Mouse (Mus musculus): ENCODE measurements around the gene Uba1. TPM values are rescaled to one million over a fixed set of nuclear protein-coding genes. Genes with fewer than 3 reads are reported as not detected.

Uba1 gene
- 216 to 250 TPM (median 248 TPM) in 4 replicates for total RNA-seq (2023; ENCODE audit: inconsistent age)

GRCm38 (mm10) chrX:20658026-20658652 lies at the start of gene Uba1:
Gene Uba1, plus strand, starts transcription at chrX:20658326.

GRCm38 (mm10) chrX:20617176-20617902 lies 40.8 kb upstream of the Uba1 start, which contains the start of the genes Rbm10 and Ndufb11:
Gene Rbm10, plus strand, starts transcription at chrX:20617503.
Gene Ndufb11, minus strand, starts transcription at chrX:20617619.

GRCm38 (mm10) chrX:20687519-20688067 lies 29.5 kb downstream of the Uba1 start, which contains the start of gene Cdk16:
Gene Cdk16, plus strand, starts transcription at chrX:20687954.

GRCm38 (mm10) chrX:20703741-20704290 lies 45.7 kb downstream of the Uba1 start, which contains the start of gene Usp11:
Gene Usp11, plus strand, starts transcription at chrX:20703906.

Other genes with a start within 250 kb of the Uba1 start
- 4.8 to 5.4 TPM (median 5.0 TPM) in 4 replicates for gene Jade3, start 232.6 kb upstream of the Uba1 start, total RNA-seq (2023; ENCODE audit: inconsistent age)
- not detected in 4 replicates for gene Rgn, start 108.5 kb upstream of the Uba1 start, total RNA-seq (2023; ENCODE audit: inconsistent age)
- 48.1 to 59.9 TPM (median 52.3 TPM) in 4 replicates for gene Rbm10, start 40.8 kb upstream of the Uba1 start, total RNA-seq (2023; ENCODE audit: inconsistent age)
- gene Ndufb11, start 40.7 kb upstream of the Uba1 start, total RNA-seq (2023; ENCODE audit: inconsistent age), result 119 to 130 TPM (median 127 TPM) in 4 replicates
- 67.0 to 86.8 TPM (median 76.3 TPM) in 4 replicates for gene Cdk16, start 29.6 kb downstream of the Uba1 start, total RNA-seq (2023; ENCODE audit: inconsistent age)
- gene Usp11, start 45.6 kb downstream of the Uba1 start, total RNA-seq (2023; ENCODE audit: inconsistent age), result 33.2 to 36.7 TPM (median 35.1 TPM) in 4 replicates
- 148 to 185 TPM (median 168 TPM) in 4 replicates for gene Araf, start 139.5 kb downstream of the Uba1 start, total RNA-seq (2023; ENCODE audit: inconsistent age)
- not detected in 4 replicates for gene Timp1, start 211.8 kb downstream of the Uba1 start, total RNA-seq (2023; ENCODE audit: inconsistent age)

Measured in B cell, adult (primary cell).